Mouse (Mus musculus) layer of hippocampus, adult 2 months (tissue): ENCODE measurements around the gene Thra. TPM values are rescaled to one million over a fixed set of nuclear protein-coding genes. Genes with fewer than 3 reads are reported as not detected.

Experiments used
- DNase-seq, 2 experiments: peaks; one replicate each; pipeline ENCODE4 v3.0.0; 2022; ENCODE audit warnings: low spot score in 2 of 2
- H3K27ac ChIP-seq: fragments of 200-600 bp; 2 replicates; pipeline ENCODE4 v1.8.1; 2022
- H3K4me3 ChIP-seq: fragments of 200-600 bp; 2 replicates; pipeline ENCODE4 v1.8.1; 2022; ENCODE audit warnings: mild to moderate bottlenecking
- CTCF ChIP-seq: fragments of 200-600 bp; conservative IDR thresholded peaks from 2 replicates; pipeline ENCODE4 v1.8.1; 2022; ENCODE audit warnings: antibody characterized with exemption, mild to moderate bottlenecking, moderate library complexity
- total RNA-seq, 2 experiments: library from RNA; stranded (reverse); gene quantifications; 2 replicates each; pipeline ENCODE4 v1.2.3; 2021

The Thra gene
- total RNA-seq, 2 experiments from 2014 or later = 996 to 1,082 TPM

DNA sequence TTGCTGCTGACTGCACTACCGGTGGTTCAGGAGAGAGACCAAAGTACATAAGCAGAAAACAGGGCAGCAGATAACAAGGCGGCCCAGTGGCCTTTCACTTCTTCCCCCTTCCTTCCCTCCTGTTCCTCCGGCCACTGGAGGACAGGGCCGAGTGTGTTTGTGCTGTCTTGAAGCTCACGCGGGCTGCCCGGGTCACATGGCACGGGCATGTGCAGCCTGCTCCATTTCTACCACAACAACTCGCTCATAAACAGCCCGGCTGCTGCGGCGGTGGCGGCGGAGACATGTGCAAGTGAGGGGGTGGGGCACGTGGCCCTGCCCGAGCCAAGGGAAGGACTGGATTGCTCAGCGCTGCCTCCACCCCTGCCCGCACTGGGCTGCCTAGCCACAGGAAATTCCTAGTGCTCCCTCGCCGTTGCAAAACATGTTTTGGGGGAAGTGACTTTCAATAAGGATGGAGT is 42.8 kb downstream of the Thra start:
- DNase-seq = peak; percentile 96 to 98
- Histone ChIP-seq H3K27ac (peak overlapping the region; percentile 100), H3K4me3 (peak overlapping the region; percentile 38)
- TF ChIP-seq CTCF = peak; percentile 69

DNA sequence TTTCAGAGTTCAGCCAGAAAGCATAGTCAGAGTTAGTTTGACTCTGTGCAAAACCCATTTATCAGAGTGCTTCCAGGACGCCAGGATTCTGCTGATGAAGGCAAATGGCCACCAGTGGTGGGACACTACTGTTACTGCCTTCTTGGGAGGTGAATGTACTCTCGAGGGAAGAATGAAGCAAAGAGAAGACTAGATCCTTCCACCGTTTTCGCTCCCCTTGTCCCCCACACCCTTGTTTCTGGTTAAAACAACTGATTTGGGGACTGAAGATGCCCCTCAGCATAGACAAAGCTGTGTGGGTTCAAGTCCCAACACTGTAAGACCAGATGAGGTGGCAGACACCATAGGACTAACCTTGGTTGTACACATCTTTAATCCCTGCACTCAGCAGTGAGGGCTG is 43.7 kb downstream of the Thra start:
- DNase-seq = no peak
- TF ChIP-seq CTCF = no peak
- Histone ChIP-seq H3K4me3 (no peak overlapping the region), H3K27ac (peak overlapping the region; percentile 100)

DNA sequence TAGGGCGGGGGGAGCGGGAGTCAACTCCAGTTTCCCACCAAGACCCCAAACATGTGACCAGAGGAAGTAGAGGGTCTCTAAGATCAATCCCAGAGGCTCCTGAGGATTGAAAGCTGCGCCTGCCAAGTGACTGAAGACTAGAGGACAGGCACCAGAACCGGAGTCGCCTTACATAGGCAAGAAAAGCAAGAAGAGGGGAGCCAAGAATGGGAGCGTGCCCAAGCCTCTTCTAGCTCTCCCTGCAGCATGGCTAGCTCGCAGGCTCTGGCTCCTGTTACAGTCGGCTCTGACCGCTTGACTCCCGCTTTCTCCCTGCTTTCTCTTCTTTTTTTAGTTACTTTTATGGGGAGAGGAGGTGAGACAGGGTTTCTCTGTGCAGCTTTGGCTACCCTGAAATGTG is 44.8 kb downstream of the Thra start:
- TF ChIP-seq CTCF = no peak

DNA sequence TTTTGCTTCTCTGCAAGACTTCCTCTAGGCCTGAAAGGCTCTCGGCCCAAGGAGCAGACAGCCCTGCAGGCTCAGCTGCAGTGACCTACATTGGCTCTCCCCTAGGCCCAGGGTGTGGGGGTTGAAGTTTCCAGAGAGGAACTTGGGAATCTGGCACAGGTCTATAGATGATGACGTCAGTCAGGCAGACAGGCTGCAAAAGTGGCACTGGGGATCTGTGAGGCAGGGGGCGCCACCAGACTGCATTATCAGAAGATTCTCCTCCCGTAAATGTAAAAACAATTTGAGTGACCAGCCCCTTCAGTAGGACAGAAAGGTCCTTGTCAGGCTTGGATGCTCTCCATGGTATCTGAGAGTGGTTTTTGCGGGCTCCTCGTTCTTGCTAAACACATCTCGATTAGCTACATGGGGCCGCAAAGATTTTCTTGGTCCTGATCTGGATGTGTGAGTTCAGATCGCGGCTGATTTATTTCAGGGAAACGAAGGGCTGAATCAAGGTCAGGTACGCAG is 45.4 kb downstream of the Thra start:
- DNase-seq = peak; percentile 80 to 88
- TF ChIP-seq CTCF = peak; percentile 84
- Histone ChIP-seq H3K4me3 (peak overlapping the region; percentile 47), H3K27ac (peak overlapping the region; percentile 100)

More for the DNA sequence above, 44.8 kb downstream of the Thra start:
- DNase-seq = no peak
- peak overlapping the region; percentile 100 for H3K27ac ChIP-seq
- H3K4me3 ChIP-seq = no peak overlapping the region; the same call in 1 of the 2 replicates

DNA sequence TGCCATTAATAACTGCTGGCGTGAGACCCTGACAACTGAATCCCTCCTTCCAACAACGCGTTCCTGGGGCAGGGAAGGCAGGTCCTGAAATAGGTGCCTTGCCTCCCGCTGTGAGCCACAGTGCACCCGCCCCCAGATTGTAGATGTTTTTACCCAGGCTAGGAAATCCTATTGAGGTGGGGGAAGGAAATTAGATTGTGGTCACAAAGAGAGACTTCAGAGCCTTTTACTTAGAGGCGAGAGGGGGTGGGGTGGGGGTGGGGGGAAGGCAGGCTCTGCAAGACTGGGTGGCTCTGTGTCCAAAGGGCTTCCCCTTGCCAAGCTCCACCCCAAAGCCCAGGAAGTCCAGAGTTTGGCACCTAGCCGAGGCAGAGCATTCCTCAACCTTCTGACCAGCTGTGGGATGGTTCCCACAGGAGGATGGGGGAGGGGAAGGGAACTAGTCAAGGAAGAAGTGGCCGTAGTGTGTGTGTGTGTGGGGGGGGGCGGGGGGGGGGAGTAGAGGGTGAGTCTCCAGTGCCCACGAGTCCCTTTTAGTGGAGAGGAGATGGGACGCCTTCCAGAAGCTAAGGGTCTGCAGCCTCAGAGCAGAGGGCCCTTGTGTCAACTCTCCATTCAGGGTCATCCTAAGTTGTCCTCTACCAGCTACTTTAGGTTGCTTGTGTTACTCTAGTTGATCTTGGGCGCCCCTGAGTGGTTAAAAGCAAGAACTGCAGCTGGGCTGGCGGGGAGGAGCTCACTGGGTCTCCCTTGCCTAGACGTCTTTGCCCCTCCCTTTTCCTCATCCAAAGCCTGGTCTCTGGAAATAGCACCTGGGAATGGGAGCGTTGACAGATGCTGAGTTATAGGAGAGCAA is 46.1 kb downstream of the Thra start:
- H3K27ac ChIP-seq = peak overlapping the region; percentile 100
- peak; percentile 90 for TF ChIP-seq CTCF
- peak overlapping the region; percentile 47 for H3K4me3 ChIP-seq
- DNase-seq = peak; percentile 95 to 97

DNA sequence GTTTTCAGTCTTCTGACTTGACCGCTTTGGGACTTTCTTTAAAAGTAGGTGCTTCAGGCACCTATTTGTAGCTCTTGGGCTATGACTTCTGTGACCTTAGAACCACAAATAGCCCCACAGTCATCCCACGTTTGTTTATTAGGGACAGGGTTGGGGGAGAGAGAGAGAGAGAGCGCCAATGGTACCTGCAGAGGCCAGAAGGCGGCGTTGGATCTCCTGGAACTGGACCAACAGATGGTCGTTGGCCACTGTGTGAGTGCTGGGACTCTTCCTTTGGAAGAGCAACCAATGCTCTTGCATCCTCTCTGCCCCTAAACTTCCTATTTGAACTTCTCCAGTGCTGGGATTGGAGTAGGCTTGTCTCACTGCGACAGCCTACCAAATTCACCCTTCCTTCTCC is 46.8 kb downstream of the Thra start:
- 0 out of 2 replicates have a peak, but pooled peaks have one; percentile 1 for TF ChIP-seq CTCF
- H3K27ac ChIP-seq = peak overlapping the region; percentile 100
- peak overlapping the region; percentile 21 for H3K4me3 ChIP-seq
- no peak for DNase-seq

DNA sequence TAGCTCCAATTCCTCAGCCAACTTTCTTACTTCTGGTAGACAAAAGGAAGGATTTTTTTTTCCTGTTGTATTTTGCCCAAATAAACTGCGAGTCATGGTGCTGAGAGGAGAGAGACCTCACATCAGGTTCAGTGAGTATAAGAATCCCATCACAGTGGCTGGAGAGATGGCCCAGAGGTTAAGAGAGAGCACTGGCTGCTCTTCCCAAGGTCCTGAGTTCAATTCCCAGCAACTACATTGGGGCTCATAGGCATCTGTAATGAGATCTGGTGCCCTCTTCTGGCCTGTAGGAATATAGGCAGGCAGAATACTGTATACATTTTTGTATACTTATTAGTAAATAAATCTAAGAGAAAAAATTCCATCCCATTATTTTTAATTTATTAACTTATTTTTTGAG is 47.3 kb downstream of the Thra start:
- peak overlapping the region; percentile 100 for H3K27ac ChIP-seq
- no peak overlapping the region for H3K4me3 ChIP-seq
- DNase-seq = no peak
- peak; percentile 74 for TF ChIP-seq CTCF

DNA sequence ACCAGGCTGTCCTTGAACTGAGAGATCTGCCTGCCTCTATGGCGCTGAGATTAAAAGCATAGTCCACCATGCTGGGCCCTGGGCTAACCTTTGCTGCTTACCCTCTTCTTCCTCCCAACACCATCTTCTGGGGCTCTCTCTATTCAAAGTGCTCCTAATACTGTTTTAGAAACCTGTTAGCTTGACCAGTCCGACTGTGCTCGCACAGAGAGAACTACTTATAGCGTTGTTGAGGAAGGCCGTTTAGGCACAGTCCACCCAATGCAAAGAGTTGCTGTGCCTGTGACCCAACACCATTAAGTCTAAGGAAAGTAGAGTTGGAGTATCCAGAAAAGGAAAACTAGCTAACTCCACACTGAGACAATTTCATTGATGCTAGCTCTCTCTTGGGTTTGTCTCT is 47.7 kb downstream of the Thra start:
- H3K27ac ChIP-seq = peak overlapping the region; percentile 85
- no peak overlapping the region for H3K4me3 ChIP-seq
- TF ChIP-seq CTCF = no peak
- DNase-seq = no peak

DNA sequence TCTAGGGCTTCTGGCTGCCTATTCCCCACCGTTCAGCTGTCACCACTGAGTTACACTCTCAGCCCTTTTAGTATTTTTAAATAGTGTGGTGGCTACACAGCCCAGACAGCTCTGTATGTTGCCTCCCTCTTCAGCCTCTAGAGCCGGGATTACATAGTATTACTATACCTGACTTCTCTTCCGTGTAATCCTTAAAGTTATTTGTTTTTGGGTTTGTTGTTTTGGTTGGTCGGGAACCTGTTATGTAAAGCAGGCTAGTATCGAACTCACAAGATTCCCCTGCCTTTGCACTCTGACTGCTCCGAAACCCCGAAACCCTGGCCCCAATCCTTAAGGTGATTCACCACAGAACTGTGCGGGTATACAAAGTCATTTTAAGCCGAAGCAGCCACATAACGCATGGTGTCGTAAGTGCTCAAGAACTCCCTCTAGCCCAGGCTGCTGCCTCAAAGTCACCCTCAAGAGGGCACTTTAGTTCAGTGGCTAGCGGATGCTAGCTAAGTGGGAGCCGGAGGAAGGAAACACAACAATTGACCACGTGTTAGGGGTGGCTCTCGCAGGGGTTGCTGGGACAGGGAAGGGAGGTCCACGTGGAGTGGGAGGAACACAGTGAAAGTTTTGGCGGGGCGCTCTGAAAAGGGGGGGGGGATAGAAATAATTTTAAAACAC is 48.2 kb downstream of the Thra start:
- peak; percentile 79 for TF ChIP-seq CTCF
- Histone ChIP-seq H3K4me3 (peak overlapping the region; percentile 57), H3K27ac (peak overlapping the region; percentile 85)
- peak; percentile 83 to 91 for DNase-seq

DNA sequence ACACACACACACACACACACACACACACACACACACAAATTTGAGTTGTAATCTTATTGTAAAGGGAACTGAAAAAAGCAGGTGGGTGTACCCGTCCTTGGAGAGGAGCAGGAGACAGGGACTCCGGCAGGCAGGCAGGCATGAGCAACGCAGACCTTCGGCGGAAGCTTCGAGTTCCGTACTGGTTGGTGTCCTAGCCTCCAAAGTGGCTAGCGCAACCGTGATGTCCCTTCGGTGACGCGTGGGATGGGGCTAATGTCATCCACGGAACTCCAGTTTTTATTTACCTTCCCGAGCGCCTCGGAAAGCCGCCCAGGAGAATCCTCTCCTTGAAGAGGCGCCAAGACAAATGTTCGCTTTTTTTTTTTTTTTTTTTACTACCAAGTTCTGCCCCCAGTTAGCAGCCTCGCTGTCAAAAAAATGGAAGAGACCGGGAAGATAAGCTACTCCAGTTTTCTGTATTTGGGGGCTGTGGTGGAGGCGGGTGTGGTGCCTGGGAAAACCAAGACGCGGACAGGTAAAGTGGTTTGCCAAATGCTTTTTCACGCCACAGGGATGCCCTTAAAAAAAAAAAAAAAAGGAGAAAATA is 48.9 kb downstream of the Thra start:
- no peak for DNase-seq
- peak overlapping the region; percentile 57 for H3K4me3 ChIP-seq
- H3K27ac ChIP-seq = peak overlapping the region; percentile 53; the same call in 1 of the 2 replicates
- TF ChIP-seq CTCF = no peak

DNA sequence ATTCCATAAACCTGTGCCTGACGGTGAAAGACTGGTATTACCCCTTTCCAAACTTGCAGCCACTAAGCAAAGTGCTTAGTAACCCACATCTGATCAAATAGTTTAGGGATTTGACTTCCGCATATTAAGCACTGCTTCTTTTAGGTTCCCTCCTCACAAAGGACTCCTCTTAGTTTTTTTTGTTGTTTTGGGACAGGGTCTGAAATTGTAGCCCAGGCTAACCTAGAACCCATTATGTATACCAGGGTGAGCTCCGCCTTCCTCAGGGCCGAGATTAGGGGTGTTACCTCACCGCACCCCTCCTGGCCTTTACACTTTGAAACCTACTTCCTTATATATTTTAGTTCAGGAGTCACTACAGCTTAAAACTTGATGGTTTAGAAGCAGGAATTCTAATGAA is 49.4 kb downstream of the Thra start:
- TF ChIP-seq CTCF = 0 out of 2 replicates have a peak, but pooled peaks have one; percentile 16
- no peak for DNase-seq
- Histone ChIP-seq H3K27ac (no peak overlapping the region; the same call in 1 of the 2 replicates), H3K4me3 (peak overlapping the region; percentile 57; the same call in 1 of the 2 replicates)

DNA sequence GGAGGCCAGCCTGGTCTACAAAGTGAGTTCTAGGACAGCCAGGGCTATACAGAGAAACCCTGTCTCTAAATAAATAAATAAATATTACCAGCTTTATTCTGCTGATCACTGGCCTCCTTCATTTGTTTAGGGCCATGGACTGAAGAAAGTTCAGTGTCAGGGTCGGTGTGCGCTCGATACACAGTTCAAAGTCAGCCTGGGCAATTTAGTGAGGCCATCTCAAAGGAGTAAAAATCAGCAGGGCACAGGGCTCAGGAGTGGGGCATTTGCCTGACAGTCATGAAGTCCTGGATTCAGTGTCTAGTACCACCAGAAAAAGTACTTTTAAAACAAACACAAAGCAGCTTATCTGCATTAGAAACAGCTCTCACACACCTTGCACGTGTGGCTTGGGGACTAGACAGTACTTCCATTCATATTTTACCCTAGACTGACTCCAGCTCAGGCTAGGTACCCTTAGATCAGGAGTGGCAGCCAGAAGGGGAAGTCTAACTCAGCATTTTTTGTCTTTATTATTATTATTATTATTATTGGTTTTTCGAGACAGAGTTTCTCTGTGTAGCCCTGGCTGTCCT is 50.3 kb downstream of the Thra start:
- no peak for DNase-seq
- TF ChIP-seq CTCF = no peak
- no peak overlapping the region for H3K27ac ChIP-seq
- no peak overlapping the region for H3K4me3 ChIP-seq
